In the genomic region with DNA sequence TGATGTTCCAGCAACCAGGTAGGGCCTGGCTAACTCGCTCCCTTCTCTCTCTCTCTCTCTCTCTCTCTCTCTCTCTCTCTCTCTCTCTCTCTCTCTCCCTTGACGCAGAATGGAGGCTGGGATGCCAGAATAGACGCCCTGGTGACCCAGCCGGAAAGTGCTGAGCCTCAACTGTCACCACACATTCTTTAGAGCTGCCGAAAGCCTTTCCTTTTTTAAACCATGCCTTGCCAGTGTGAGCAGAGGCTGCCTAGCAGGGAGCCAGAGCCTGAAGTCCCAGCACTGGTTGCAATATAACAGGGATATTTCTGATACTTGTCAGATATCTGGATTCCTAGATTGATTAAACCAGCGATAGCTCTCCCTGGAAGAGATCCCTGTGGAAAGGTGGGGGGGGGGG, we compare ENCODE assay signal across 27 mouse cellular contexts.
DNase-seq lines count a peak whose midpoint lies in the region; ATAC-seq lines count a peak whose summit lies in the region.
"Had no signal": no experiment of that assay in that cellular context is flagged by ENCODE, and none has a peak within 500 bp of the region (broad histone marks: within the 10 kb centered on the region; RNA-seq: fewer than 3 reads in every experiment).

No protein-coding gene starts in this region.

- no peaks in the 10 kb centered on the region for H3K9me3 ChIP-seq in heart, embryonic 10.5 days
- no peaks in the 10 kb centered on the region for H3K9me3 ChIP-seq in heart, embryonic 15.5 days (replicated peaks)
- H3K9me3 ChIP-seq: embryonic facial prominence, embryonic 12.5 days; liver, embryonic 15.5 days; lung, embryonic 15.5 days had no signal

- H3K36me3 ChIP-seq in heart, embryonic 10.5 days, result peaks cover 39% of the 10 kb centered on the region
- peaks cover 18% of the 10 kb centered on the region; the same call in 1 of the 2 replicates for H3K36me3 ChIP-seq in heart, embryonic 15.5 days
- H3K36me3 ChIP-seq: liver, embryonic 15.5 days; lung, embryonic 15.5 days had no signal

- H3K9ac ChIP-seq in heart, embryonic 15.5 days, result 0 out of 2 replicates have a peak overlapping the region, but pooled peaks have one; percentile 10
- H3K9ac ChIP-seq: embryonic facial prominence, embryonic 12.5 days; liver, embryonic 15.5 days; lung, embryonic 15.5 days had no signal

- H3K27ac ChIP-seq in heart, embryonic 10.5 days, result peak overlapping the region; percentile 87
- peak overlapping the region; percentile 89 for H3K27ac ChIP-seq in heart, embryonic 15.5 days
- H3K27ac ChIP-seq: embryonic facial prominence, embryonic 12.5 days; kidney, postnatal 0 days; liver, embryonic 15.5 days; lung, embryonic 15.5 days had no signal

- no peaks in the 10 kb centered on the region for H3K27me3 ChIP-seq in heart, embryonic 10.5 days (ENCODE audit: insufficient read depth, poor library complexity, severe bottlenecking)
- no peaks in the 10 kb centered on the region for H3K27me3 ChIP-seq in heart, embryonic 15.5 days
- H3K27me3 ChIP-seq: embryonic facial prominence, embryonic 12.5 days; liver, embryonic 15.5 days; lung, embryonic 15.5 days; Patski had no signal

- peak; percentile 68 for ATAC-seq in heart, embryonic 15.5 days (replicated peaks; ENCODE audit: insufficient number of reproducible peaks, insufficient read depth, low FRiP score, low read depth)
- ATAC-seq: forebrain, embryonic 14.5 days; hindbrain, embryonic 16.5 days; midbrain, embryonic 16.5 days; Patski had no signal

- intact Hi-C loops in heart, postnatal 25 days (cut with DNase I), result loop anchor here (5.0 kb wide), 1 partner anchor 98 kb away; the partner anchor contains the start of gene Gch1

- peaks cover 56% of the 10 kb centered on the region for H3K4me1 ChIP-seq in heart, embryonic 10.5 days
- peaks cover 48% of the 10 kb centered on the region for H3K4me1 ChIP-seq in heart, embryonic 15.5 days (replicated peaks)

- DNase-seq in heart, adult 11 months, result peak; percentile 91
- no peak for DNase-seq in heart, postnatal 25 days (ENCODE audit: low spot score)
- no peak for DNase-seq in heart, embryonic 10.5 days (ENCODE audit: low spot score)
- DNase-seq in skeletal muscle tissue, adult 2 months (ENCODE audit: low read depth, low spot score), result peak; percentile 59
- DNase-seq in urinary bladder, postnatal 25 days (ENCODE audit: low spot score), result no peak
- DNase-seq in thymus, postnatal 36 days, result no peak
- DNase-seq: adrenal gland, postnatal 10 days; cerebellum, adult 11-12 months; cerebellum, adult 9-11 months; embryo, embryonic 11 days; kidney, adult 18-20 months; kidney, postnatal 4 days; layer of hippocampus, adult 9-11 months; liver; lung, postnatal 36 days; thymus, adult 2 months; thymus, postnatal 4 days had no signal

- H3K4me2 ChIP-seq in heart, embryonic 15.5 days, result peak overlapping the region; percentile 13
- H3K4me2 ChIP-seq: embryonic facial prominence, embryonic 12.5 days; liver, embryonic 15.5 days; lung, embryonic 15.5 days; midbrain, embryonic 11.5 days had no signal

- 40% methylated on average over 6 of the region's 6 CpGs for WGBS in heart, embryonic 10.5 days
- 36% methylated on average over 6 of the region's 6 CpGs for WGBS in heart, embryonic 15.5 days

- 0 out of 2 replicates have a peak overlapping the region, but pooled peaks have one; percentile 3 for H3K4me3 ChIP-seq in heart, embryonic 10.5 days
- no peak overlapping the region for H3K4me3 ChIP-seq in heart, embryonic 15.5 days
- H3K4me3 ChIP-seq: embryonic facial prominence, embryonic 12.5 days; liver, embryonic 15.5 days; lung, embryonic 15.5 days had no signal

Comparison
In these comparisons a context has a peak if more than half of its experiments do, and no peak if none do; other contexts are left out.
1. DNase-seq: peak in heart, adult 11 months (single experiment) and skeletal muscle tissue, adult 2 months (single experiment); none in heart, postnatal 25 days (single experiment), heart, embryonic 10.5 days (single experiment), urinary bladder, postnatal 25 days (single experiment) and thymus, postnatal 36 days (0 of 2).